Mouse (Mus musculus) embryonic facial prominence, embryonic 10.5 days (tissue): ENCODE data around the gene Klhl21. TPM values are rescaled to one million over a fixed set of nuclear protein-coding genes. Genes with fewer than 3 reads are reported as not detected.

Experiments
- polyA plus RNA-seq: library from polyadenylated mRNA; unstranded; fragments of >200 nt; fragmentation: Nextera tagmentation; extraction: Ambion mirVana; gene quantifications from 2 replicates; pipeline ENCODE4 v1.2.1, GENCODE M21; 2016

Gene Klhl21
- polyA plus RNA-seq, 1 experiment from 2014 or later = 9.7 TPM

Other genes with a start within 250 kb of the Klhl21 start
- gene Camta1, start 146.9 kb upstream of the Klhl21 start, polyA plus RNA-seq = 104 and 110 TPM in 2 replicates
- 113 and 121 TPM in 2 replicates for gene Dnajc11, start 75.1 kb upstream of the Klhl21 start, polyA plus RNA-seq
- gene Thap3, start 19.8 kb upstream of the Klhl21 start, polyA plus RNA-seq = 33.5 and 34.7 TPM in 2 replicates
- gene Phf13, start 12.5 kb upstream of the Klhl21 start, polyA plus RNA-seq = 29.0 and 32.1 TPM in 2 replicates
- 25.0 and 26.4 TPM in 2 replicates for gene Zbtb48, start 18.9 kb downstream of the Klhl21 start, polyA plus RNA-seq
- gene Tas1r1, start 29.8 kb downstream of the Klhl21 start, polyA plus RNA-seq = 0.50 and 0.68 TPM in 2 replicates
- gene Nol9, start 30.5 kb downstream of the Klhl21 start, polyA plus RNA-seq = 43.7 and 44.2 TPM in 2 replicates
- gene Plekhg5, start 63.7 kb downstream of the Klhl21 start, polyA plus RNA-seq = 11.7 and 13.2 TPM in 2 replicates
- gene Tnfrsf25, start 107.1 kb downstream of the Klhl21 start, polyA plus RNA-seq = 1.0 and 1.3 TPM in 2 replicates
- gene Espn, start 143.6 kb downstream of the Klhl21 start, polyA plus RNA-seq = 7.5 and 10.3 TPM in 2 replicates
- gene Hes2, start 150.1 kb downstream of the Klhl21 start, polyA plus RNA-seq = 0.11 and 1.0 TPM in 2 replicates
- 51.8 and 55.5 TPM in 2 replicates for gene Acot7, start 169.3 kb downstream of the Klhl21 start, polyA plus RNA-seq